13 mouse cellular contexts compared by ENCODE assay signal in the genomic region with DNA sequence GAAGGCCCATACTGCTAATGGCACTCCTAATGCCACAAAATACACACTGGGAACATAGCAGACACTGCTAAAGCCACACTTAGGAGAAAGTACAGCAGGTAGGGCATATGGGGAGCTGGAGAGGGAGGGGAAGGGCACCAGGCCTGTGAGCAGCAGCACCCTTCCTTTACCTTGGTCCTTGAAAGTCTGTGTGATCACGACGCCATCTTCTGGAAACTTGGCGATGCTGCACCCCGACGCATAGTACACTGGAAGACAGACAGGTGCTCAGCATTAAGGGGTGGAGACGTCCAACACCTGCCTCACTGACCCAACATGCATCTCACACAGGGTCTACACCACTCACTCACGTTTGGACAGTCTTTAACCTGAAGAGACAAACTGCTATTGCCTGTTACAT. TPM values are rescaled to one million over a fixed set of nuclear protein-coding genes. Genes with fewer than 3 reads are reported as not detected.
DNase-seq lines count a peak whose midpoint lies in the region; ATAC-seq and TF ChIP-seq lines count a peak whose summit lies in the region.
"Had no signal": no experiment of that assay in that cellular context is flagged by ENCODE, and none has a peak within 500 bp of the region (broad histone marks: within the 10 kb centered on the region; RNA-seq: fewer than 3 reads in every experiment).

No protein-coding gene starts in this region.

- WGBS in heart, adult 2 months, result 80% methylated on average over 7 of the region's 7 CpGs
- WGBS in midbrain, embryonic 14.5 days, result 72% methylated on average over 7 of the region's 7 CpGs
- 73% methylated on average over 7 of the region's 7 CpGs for WGBS in midbrain, embryonic 10.5 days
- 72% methylated on average over 7 of the region's 7 CpGs for WGBS in small intestine, adult 2 months

- no peaks in the 10 kb centered on the region for H3K36me3 ChIP-seq in heart, adult 2 months (ENCODE audit: control insufficient read depth, insufficient read depth, low read length)
- peaks cover 93% of the 10 kb centered on the region for H3K36me3 ChIP-seq in midbrain, embryonic 14.5 days (ENCODE audit: control insufficient read depth, insufficient read depth, low read length)
- peaks cover 99% of the 10 kb centered on the region for H3K36me3 ChIP-seq in midbrain, embryonic 10.5 days
- H3K36me3 ChIP-seq in small intestine, adult 2 months (ENCODE audit: control insufficient read depth, insufficient read depth, low read length), result peaks cover 85% of the 10 kb centered on the region

- H3K9ac ChIP-seq in heart, adult 2 months (ENCODE audit: low read depth, low read length), result no peak overlapping the region
- H3K9ac ChIP-seq in midbrain, embryonic 14.5 days (replicated peaks; ENCODE audit: low read length), result no peak overlapping the region
- H3K9ac ChIP-seq: forebrain, embryonic 12.5 days; midbrain, embryonic 12.5 days had no signal

- no peak for TF ChIP-seq POLR2A in heart, adult 2 months (IDR thresholded peaks at IDR 0.05; ENCODE audit: insufficient read depth, low read depth, low read length)
- TF ChIP-seq POLR2A in small intestine, adult 2 months (IDR thresholded peaks at IDR 0.05; ENCODE audit: low read depth, low read length), result no peak

- H3K79me2 ChIP-seq in heart, adult 2 months (replicated peaks; ENCODE audit: control insufficient read depth, insufficient read depth, low read length), result no peaks in the 10 kb centered on the region

- ATAC-seq in midbrain, embryonic 14.5 days (ENCODE audit: low FRiP score, low TSS enrichment), result no peak

- intact Hi-C loops in heart, adult 2 months (cut with DNase I), result no loop called here
- intact Hi-C loops in heart, postnatal 14 days (cut with DNase I), result loop anchor here (10.0 kb wide), 1 partner anchor 85 kb away; a partner anchor contains a TSS

- no peak overlapping the region for H3K4me2 ChIP-seq in midbrain, embryonic 14.5 days (ENCODE audit: low read length)
- H3K4me2 ChIP-seq: forebrain, embryonic 12.5 days; midbrain, embryonic 12.5 days had no signal

- H3K4me1 ChIP-seq in heart, adult 2 months (ENCODE audit: control insufficient read depth, insufficient read depth, low read length), result no peaks in the 10 kb centered on the region
- no peaks in the 10 kb centered on the region for H3K4me1 ChIP-seq in midbrain, embryonic 14.5 days (ENCODE audit: control insufficient read depth, insufficient read depth, low read length)
- H3K4me1 ChIP-seq in midbrain, embryonic 10.5 days, result peaks cover 12% of the 10 kb centered on the region
- no peaks in the 10 kb centered on the region for H3K4me1 ChIP-seq in small intestine, adult 2 months (ENCODE audit: control insufficient read depth, insufficient read depth, insufficient read length, low read length)

- peak; percentile 28; the same call in 1 of the 2 replicates for TF ChIP-seq CTCF in heart, adult 2 months (IDR thresholded peaks at IDR 0.05)
- TF ChIP-seq CTCF in small intestine, adult 2 months (IDR thresholded peaks at IDR 0.05; ENCODE audit: extremely low read depth, insufficient read length, insufficient replicate concordance, low read depth, low read length), result peak; percentile 25; the same call in 1 of the 2 replicates

- H3K27ac ChIP-seq in heart, adult 2 months, result no peak overlapping the region
- no peak overlapping the region for H3K27ac ChIP-seq in midbrain, embryonic 14.5 days (replicated peaks; ENCODE audit: low read depth, low read length)
- H3K27ac ChIP-seq in midbrain, embryonic 10.5 days (replicated peaks), result no peak overlapping the region
- H3K27ac ChIP-seq in small intestine, adult 2 months (ENCODE audit: insufficient read depth, low read depth, low read length), result no peak overlapping the region
- H3K27ac ChIP-seq: forebrain, embryonic 12.5 days; midbrain, embryonic 12.5 days had no signal

- H3K9me3 ChIP-seq in midbrain, embryonic 14.5 days (ENCODE audit: control insufficient read depth, low read length), result no peaks in the 10 kb centered on the region
- H3K9me3 ChIP-seq in midbrain, embryonic 10.5 days (replicated peaks), result no peaks in the 10 kb centered on the region
- H3K9me3 ChIP-seq: forebrain, embryonic 12.5 days; midbrain, embryonic 12.5 days had no signal

- no peak for TF ChIP-seq EP300 in heart, adult 2 months (IDR thresholded peaks at IDR 0.05; ENCODE audit: insufficient read depth, low read depth, low read length)

- no peaks in the 10 kb centered on the region for H3K27me3 ChIP-seq in heart, adult 2 months (ENCODE audit: control insufficient read depth, insufficient read depth, low read length)
- H3K27me3 ChIP-seq in midbrain, embryonic 14.5 days (ENCODE audit: control insufficient read depth, insufficient read depth, low read length), result no peaks in the 10 kb centered on the region
- H3K27me3 ChIP-seq in midbrain, embryonic 10.5 days (ENCODE audit: low read depth, poor library complexity, severe bottlenecking), result no peaks in the 10 kb centered on the region
- H3K27me3 ChIP-seq in small intestine, adult 2 months (ENCODE audit: control insufficient read depth, insufficient read depth, low read length), result no peaks in the 10 kb centered on the region
- H3K27me3 ChIP-seq: forebrain, embryonic 12.5 days; midbrain, embryonic 12.5 days had no signal

- no peak overlapping the region for H3K4me3 ChIP-seq in heart, adult 2 months
- no peak overlapping the region for H3K4me3 ChIP-seq in midbrain, embryonic 14.5 days (replicated peaks; ENCODE audit: low read depth, low read length)
- no peak overlapping the region for H3K4me3 ChIP-seq in midbrain, embryonic 10.5 days
- no peak overlapping the region for H3K4me3 ChIP-seq in small intestine, adult 2 months (ENCODE audit: low read depth, low read length)
- H3K4me3 ChIP-seq: forebrain, embryonic 12.5 days; midbrain, embryonic 12.5 days had no signal

- no peak for DNase-seq in heart, adult 2 months
- DNase-seq in heart, postnatal 14 days, result no peak
- DNase-seq in midbrain, embryonic 14.5 days, result peak; percentile 53
- no peak for DNase-seq in midbrain, embryonic 10.5 days (ENCODE audit: low spot score)
- peak; percentile 52 for DNase-seq in WW6 (ENCODE audit: low read depth, low spot score)
- DNase-seq in T-cell, adult 2 months (ENCODE audit: low spot score), result no peak
- DNase-seq in gastrocnemius, postnatal 4 days (ENCODE audit: low spot score in 2 of 2), result no peak
- DNase-seq: kidney, postnatal 14 days had no signal

RNA-seq across cellular contexts. Expression of a gene that starts 18.6 kb away (rescaled TPM):
- not detected for total RNA-seq in heart, adult 2 months (2021)
- 0.12 TPM in 1 of 2 replicates, not detected in the other for polyA plus RNA-seq in heart, adult 2 months (2012; rRNA removed)
- total RNA-seq in heart, postnatal 14 days (2021), result not detected
- polyA plus RNA-seq in midbrain, embryonic 14.5 days (2014; fragmentation: Nextera tagmentation; extraction: Ambion mirVana), result not detected in 2 replicates
- polyA plus RNA-seq in midbrain, embryonic 10.5 days (2016; fragmentation: Nextera tagmentation; extraction: Ambion mirVana), result 0.15 and 1.1 TPM in 2 replicates
- polyA plus RNA-seq in small intestine, adult 2 months (2012; rRNA removed), result 0.36 and 0.68 TPM in 2 replicates
- total RNA-seq in gastrocnemius, postnatal 4 days (2021), result not detected
- polyA plus RNA-seq: heart, embryonic 14.5 days; limb, embryonic 11.5 days had no signal

RNA-seq across cellular contexts. Expression of a gene that starts 38.4 kb away (rescaled TPM):
- 10 to 100 TPM; 32.6 to 35.4 TPM for total RNA-seq in heart, adult 2 months (2021)
- polyA plus RNA-seq in heart, adult 2 months (2012; rRNA removed), result 36.6 and 51.2 TPM in 2 replicates
- 10 to 100 TPM; 54.0 to 54.7 TPM for total RNA-seq in heart, postnatal 14 days (2021)
- polyA plus RNA-seq in midbrain, embryonic 14.5 days (2014; fragmentation: Nextera tagmentation; extraction: Ambion mirVana), result 40.4 and 59.5 TPM in 2 replicates
- 111 and 112 TPM in 2 replicates for polyA plus RNA-seq in midbrain, embryonic 10.5 days (2016; fragmentation: Nextera tagmentation; extraction: Ambion mirVana)
- polyA plus RNA-seq in small intestine, adult 2 months (2012; rRNA removed), result 24.4 and 43.1 TPM in 2 replicates
- total RNA-seq in gastrocnemius, postnatal 4 days (2021), result 10 to 100 TPM; 81.4 to 84.9 TPM

RNA-seq across cellular contexts. Expression of a gene that starts 54.9 kb away (rescaled TPM):
- total RNA-seq in heart, adult 2 months (2021), result 10 to 100 TPM; 17.6 to 20.4 TPM
- 11.9 and 15.6 TPM in 2 replicates for polyA plus RNA-seq in heart, adult 2 months (2012; rRNA removed)
- total RNA-seq in heart, postnatal 14 days (2021), result 10 to 100 TPM; 17.9 to 20.7 TPM
- 178 and 204 TPM in 2 replicates for polyA plus RNA-seq in midbrain, embryonic 14.5 days (2014; fragmentation: Nextera tagmentation; extraction: Ambion mirVana)
- polyA plus RNA-seq in midbrain, embryonic 10.5 days (2016; fragmentation: Nextera tagmentation; extraction: Ambion mirVana), result 73.0 and 88.9 TPM in 2 replicates
- 13.4 and 20.9 TPM in 2 replicates for polyA plus RNA-seq in small intestine, adult 2 months (2012; rRNA removed)
- 10 to 100 TPM; 17.9 to 19.3 TPM for total RNA-seq in gastrocnemius, postnatal 4 days (2021)

RNA-seq across cellular contexts. Expression of a gene that starts 54.9 kb away (rescaled TPM):
- not detected for total RNA-seq in heart, adult 2 months (2021)
- polyA plus RNA-seq in heart, adult 2 months (2012; rRNA removed), result 0.12 and 0.39 TPM in 2 replicates
- under 1 TPM in 1 of 2 experiments, not detected in 1; 0.12 TPM for total RNA-seq in heart, postnatal 14 days (2021)
- 0.13 and 0.23 TPM in 2 replicates for polyA plus RNA-seq in midbrain, embryonic 14.5 days (2014; fragmentation: Nextera tagmentation; extraction: Ambion mirVana)
- 0.19 and 0.30 TPM in 2 replicates for polyA plus RNA-seq in midbrain, embryonic 10.5 days (2016; fragmentation: Nextera tagmentation; extraction: Ambion mirVana)
- 3.7 and 9.4 TPM in 2 replicates for polyA plus RNA-seq in small intestine, adult 2 months (2012; rRNA removed)
- not detected for total RNA-seq in gastrocnemius, postnatal 4 days (2021)

Comparison
In these comparisons a context has a peak if more than half of its experiments do, and no peak if none do; other contexts are left out.
1. DNase-seq: peak in midbrain, embryonic 14.5 days (single experiment) and WW6 (single experiment); none in heart, adult 2 months (0 of 2), heart, postnatal 14 days (0 of 2), midbrain, embryonic 10.5 days (single experiment), T-cell, adult 2 months (single experiment) and gastrocnemius, postnatal 4 days (0 of 2).